Mouse (Mus musculus) ES-E14 (cell line): ENCODE measurements around the gene Lcn5.

Experiments used
- HCFC1 ChIP-seq: IDR thresholded peaks from 2 replicates; pipeline ENCODE4 v1.6.1; 2012; ENCODE audit warnings: low read length, inconsistent platforms, borderline replicate concordance; ENCODE audit not compliant: insufficient read depth
- ZC3H11A ChIP-seq: IDR thresholded peaks from 2 replicates; pipeline ENCODE4 v1.6.1; 2012; ENCODE audit warnings: low read depth, mild to moderate bottlenecking, inconsistent platforms, low read length, borderline replicate concordance

DNA sequence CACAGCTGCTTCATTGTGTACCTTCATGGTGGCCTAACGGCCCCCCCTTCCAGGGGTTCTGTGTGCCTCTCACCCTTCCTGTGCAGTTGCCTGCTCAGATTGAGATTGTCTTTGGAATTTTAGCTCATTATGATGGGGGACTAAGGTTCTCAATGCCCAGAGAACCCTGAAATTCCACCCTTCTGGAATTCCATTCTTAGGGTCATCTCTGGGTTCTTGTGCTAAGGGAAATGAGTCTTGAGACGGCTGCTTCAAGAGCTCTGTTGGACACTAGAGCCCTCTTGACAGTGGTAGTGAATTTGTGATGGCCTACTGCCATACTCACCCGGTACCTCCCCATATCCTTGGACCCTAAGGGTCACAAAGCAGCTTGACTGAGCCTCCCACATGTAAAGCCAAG is 40.2 kb upstream of the Lcn5 start, which contains the start of gene Ccdc183:
- TF ChIP-seq HCFC1, result no peak
- TF ChIP-seq ZC3H11A, result no peak
